Mouse (Mus musculus): ENCODE results near the gene Pld4. TPM values are rescaled to one million over a fixed set of nuclear protein-coding genes. Genes with fewer than 3 reads are reported as not detected.

Pld4 gene
- total RNA-seq, 2 experiments from 2014 or later: 1.7 to 4.0 TPM

- no peak overlapping the region for H3K27ac ChIP-seq
- TF ChIP-seq CTCF (IDR thresholded peaks at IDR 0.05): peak; percentile 86
- intact Hi-C loops (cut with DNase I): loop anchor here (1.0 kb wide), 1 partner anchor 43 kb away; no protein-coding TSS in a partner anchor
- peak; percentile 75 for DNase-seq
- no peak overlapping the region for H3K4me3 ChIP-seq
Observed at GRCm38 (mm10) chr12:112800476-112800875, 40.0 kb downstream of the Pld4 start.

GRCm38 (mm10) chr12:112801864-112802846, 41.7 kb downstream of the Pld4 start, which contains the start of gene Ahnak2:
Gene Ahnak2, minus strand, starts transcription at chr12:112802657.
- no peak for TF ChIP-seq CTCF (IDR thresholded peaks at IDR 0.05)
- DNase-seq: peak; percentile 69
- Histone ChIP-seq H3K4me3 (peak within 1 kb of the TSS; percentile 72), H3K27ac (no peak within 1 kb of the TSS)
- intact Hi-C loops (cut with DNase I): no loop called here

- H3K4me3 ChIP-seq: no peak overlapping the region
- no peak for TF ChIP-seq CTCF (IDR thresholded peaks at IDR 0.05)
- intact Hi-C loops (cut with DNase I): no loop called here
Observed at GRCm38 (mm10) chr12:112802917-112803316, 42.5 kb downstream of the Pld4 start.

GRCm38 (mm10) chr12:112804046-112804445, 43.6 kb downstream of the Pld4 start:
- intact Hi-C loops (cut with DNase I): no loop called here
- no peak for TF ChIP-seq CTCF (IDR thresholded peaks at IDR 0.05)

More at GRCm38 (mm10) chr12:112802917-112803316, 42.5 kb downstream of the Pld4 start:
- DNase-seq: no peak
- no peak overlapping the region for H3K27ac ChIP-seq

GRCm38 (mm10) chr12:112806044-112806443, 45.6 kb downstream of the Pld4 start:
- no peak for DNase-seq
- intact Hi-C loops (cut with DNase I): no loop called here
- TF ChIP-seq CTCF (IDR thresholded peaks at IDR 0.05): no peak

More at GRCm38 (mm10) chr12:112804046-112804445, 43.6 kb downstream of the Pld4 start:
- Histone ChIP-seq H3K4me3 (no peak overlapping the region), H3K27ac (no peak overlapping the region)
- DNase-seq: no peak

GRCm38 (mm10) chr12:112807796-112808195, 47.3 kb downstream of the Pld4 start:
- intact Hi-C loops (cut with DNase I): loop anchor here (2.0 kb wide), 1 partner anchor 21 kb away; the partner anchor contains the start of gene Cdca4
- no peak for DNase-seq
- no peak overlapping the region for H3K4me3 ChIP-seq
- no peak overlapping the region for H3K27ac ChIP-seq
- no peak for TF ChIP-seq CTCF (IDR thresholded peaks at IDR 0.05)

More at GRCm38 (mm10) chr12:112806044-112806443, 45.6 kb downstream of the Pld4 start:
- H3K4me3 ChIP-seq: no peak overlapping the region
- H3K27ac ChIP-seq: no peak overlapping the region

- peak overlapping the region; percentile 90 for H3K4me3 ChIP-seq
- peak overlapping the region; percentile 74 for H3K27ac ChIP-seq
- no peak for DNase-seq
- TF ChIP-seq CTCF (IDR thresholded peaks at IDR 0.05): no peak
- intact Hi-C loops (cut with DNase I): loop anchor here (2.0 kb wide), 1 partner anchor 21 kb away; the partner anchor contains the start of gene Cdca4
Observed at GRCm38 (mm10) chr12:112808212-112808586, 47.7 kb downstream of the Pld4 start.

GRCm38 (mm10) chr12:112808587-112809364, 48.3 kb downstream of the Pld4 start, which contains the start of gene Clba1:
Gene Clba1, plus strand, starts transcription at chr12:112808937.
- H3K27ac ChIP-seq: peak within 1 kb of the TSS; percentile 74
- TF ChIP-seq CTCF (IDR thresholded peaks at IDR 0.05): peak; percentile 55
- peak; percentile 96 for DNase-seq
- H3K4me3 ChIP-seq: peak within 1 kb of the TSS; percentile 90
- intact Hi-C loops (cut with DNase I): loop anchor here (2.0 kb wide), 1 partner anchor 20 kb away; the partner anchor contains the start of gene Cdca4

GRCm38 (mm10) chr12:112809641-112810040, 49.2 kb downstream of the Pld4 start:
- intact Hi-C loops (cut with DNase I): loop anchor here (2.0 kb wide), 1 partner anchor 19 kb away; the partner anchor contains the start of gene Cdca4
- no peak for TF ChIP-seq CTCF (IDR thresholded peaks at IDR 0.05)
- peak overlapping the region; percentile 90 for H3K4me3 ChIP-seq
- no peak for DNase-seq
- H3K27ac ChIP-seq: peak overlapping the region; percentile 74

GRCm38 (mm10) chr12:112810092-112810885, 49.8 kb downstream of the Pld4 start:
- no peak for TF ChIP-seq CTCF (IDR thresholded peaks at IDR 0.05)
- no peak for DNase-seq
- no peak overlapping the region for H3K4me3 ChIP-seq
- no peak overlapping the region for H3K27ac ChIP-seq
- intact Hi-C loops (cut with DNase I): no loop called here

GRCm38 (mm10) chr12:112813370-112813769, 52.9 kb downstream of the Pld4 start:
- DNase-seq: no peak
- H3K4me3 ChIP-seq: no peak overlapping the region
- no peak for TF ChIP-seq CTCF (IDR thresholded peaks at IDR 0.05)
- intact Hi-C loops (cut with DNase I): no loop called here
- H3K27ac ChIP-seq: no peak overlapping the region

All from gastrocnemius, adult 2 months (tissue).